Comparison of ENCODE assay signal across 9 mouse cellular contexts in genomic region chr7:142659181-142659681, GRCm38 (mm10). TPM values are rescaled to one million over a fixed set of nuclear protein-coding genes. Genes with fewer than 3 reads are reported as not detected.
DNase-seq lines count a peak whose midpoint lies in the region; ATAC-seq and TF ChIP-seq lines count a peak whose summit lies in the region.
"Had no signal": no experiment of that assay in that cellular context is flagged by ENCODE, and none has a peak within 500 bp of the region (broad histone marks: within the 10 kb centered on the region; RNA-seq: fewer than 3 reads in every experiment).

No protein-coding gene starts in this region.

- 1% methylated on average over 69 of the region's 70 CpGs for WGBS in heart, embryonic 10.5 days
- WGBS in heart, postnatal 0 days, result under 1% methylated on average over 40 of the region's 70 CpGs
- 2% methylated on average over 33 of the region's 70 CpGs for WGBS in liver, embryonic 12.5 days (ENCODE audit: insufficient replicate concordance)
- 2% methylated on average over 43 of the region's 70 CpGs for WGBS in neural tube, embryonic 15.5 days

- TF ChIP-seq POLR2A in brain, embryonic 14.5 days (IDR thresholded peaks at IDR 0.05; ENCODE audit: borderline replicate concordance, extremely low read depth, insufficient read depth, insufficient read length, poor library complexity, severe bottlenecking), result no peak

- peaks cover 27% of the 10 kb centered on the region for H3K36me3 ChIP-seq in heart, embryonic 10.5 days
- H3K36me3 ChIP-seq in heart, postnatal 0 days (replicated peaks; ENCODE audit: control insufficient read depth, insufficient read depth, low read length), result peaks cover 10% of the 10 kb centered on the region; the same call in 1 of the 2 replicates
- H3K36me3 ChIP-seq in liver, embryonic 12.5 days, result 0 out of 2 replicates have a peak, but pooled peaks cover 5% of the 10 kb centered on the region
- no peaks in the 10 kb centered on the region for H3K36me3 ChIP-seq in neural tube, embryonic 15.5 days

- peak; percentile 63 for ATAC-seq in heart, postnatal 0 days (ENCODE audit: insufficient read depth, low read depth)
- 0 out of 2 replicates have a peak, but pooled peaks have one; percentile 22 for ATAC-seq in liver, embryonic 12.5 days
- ATAC-seq in neural tube, embryonic 15.5 days (ENCODE audit: low FRiP score), result peak; percentile 45; the same call in 1 of the 2 replicates
- no peak for ATAC-seq in megakaryocyte progenitor cell, adult 5-6 weeks (replicated peaks; ENCODE audit: poor library complexity)

- H3K4me1 ChIP-seq in heart, embryonic 10.5 days, result peaks cover 44% of the 10 kb centered on the region
- H3K4me1 ChIP-seq in heart, postnatal 0 days (ENCODE audit: control insufficient read depth, insufficient read depth), result no peaks in the 10 kb centered on the region
- H3K4me1 ChIP-seq in liver, embryonic 12.5 days, result peaks cover 14% of the 10 kb centered on the region; the same call in 1 of the 2 replicates
- H3K4me1 ChIP-seq in neural tube, embryonic 15.5 days, result peaks cover 38% of the 10 kb centered on the region

- peak overlapping the region; percentile 99 for H3K27ac ChIP-seq in heart, embryonic 10.5 days
- H3K27ac ChIP-seq in heart, postnatal 0 days (ENCODE audit: low read depth), result peak overlapping the region; percentile 86
- H3K27ac ChIP-seq in liver, embryonic 12.5 days, result peak overlapping the region; percentile 79
- peak overlapping the region; percentile 48; the same call in 1 of the 2 replicates for H3K27ac ChIP-seq in neural tube, embryonic 15.5 days (replicated peaks)

- H3K4me3 ChIP-seq in heart, embryonic 10.5 days, result peak overlapping the region; percentile 83
- peak overlapping the region; percentile 63 for H3K4me3 ChIP-seq in heart, postnatal 0 days (ENCODE audit: low read depth, low read length)
- peak overlapping the region; percentile 45 for H3K4me3 ChIP-seq in liver, embryonic 12.5 days
- H3K4me3 ChIP-seq in neural tube, embryonic 15.5 days (replicated peaks), result peak overlapping the region; percentile 35

- TF ChIP-seq CTCF in brain, embryonic 14.5 days (IDR thresholded peaks at IDR 0.05; ENCODE audit: borderline replicate concordance, extremely low read depth, insufficient read depth, insufficient read length), result no peak
- TF ChIP-seq CTCF in heart, postnatal 0 days (IDR thresholded peaks at IDR 0.05; ENCODE audit: low read depth), result peak; percentile 3; the same call in 1 of the 2 replicates

- no peak for DNase-seq in heart, embryonic 10.5 days (ENCODE audit: low spot score)
- DNase-seq in heart, adult 18-20 months, result no peak
- peak; percentile 45 for DNase-seq in brain, embryonic 14.5 days (ENCODE audit: low read depth)
- DNase-seq in heart, postnatal 0 days (ENCODE audit: low spot score), result peak; percentile 55
- DNase-seq in cerebellum, postnatal 4 days (ENCODE audit: low spot score in 2 of 2), result no peak

- H3K9ac ChIP-seq in heart, postnatal 0 days (replicated peaks; ENCODE audit: low read depth, low read length), result peak overlapping the region; percentile 67
- peak overlapping the region; percentile 60 for H3K9ac ChIP-seq in liver, embryonic 12.5 days
- peak overlapping the region; percentile 32; the same call in 1 of the 2 replicates for H3K9ac ChIP-seq in neural tube, embryonic 15.5 days (replicated peaks)

- no peaks in the 10 kb centered on the region for H3K9me3 ChIP-seq in heart, embryonic 10.5 days
- H3K9me3 ChIP-seq in heart, postnatal 0 days (replicated peaks; ENCODE audit: control insufficient read depth, low read length), result no peaks in the 10 kb centered on the region
- no peaks in the 10 kb centered on the region for H3K9me3 ChIP-seq in liver, embryonic 12.5 days (replicated peaks)
- no peaks in the 10 kb centered on the region for H3K9me3 ChIP-seq in neural tube, embryonic 15.5 days (replicated peaks)

- no peak for TF ChIP-seq EP300 in heart, postnatal 0 days (IDR thresholded peaks at IDR 0.05; ENCODE audit: low read depth)

- peak overlapping the region; percentile 73 for H3K4me2 ChIP-seq in heart, postnatal 0 days (ENCODE audit: low read depth, low read length)
- H3K4me2 ChIP-seq in liver, embryonic 12.5 days, result peak overlapping the region; percentile 55
- peak overlapping the region; percentile 55 for H3K4me2 ChIP-seq in neural tube, embryonic 15.5 days

- H3K27me3 ChIP-seq in heart, embryonic 10.5 days (ENCODE audit: insufficient read depth, poor library complexity, severe bottlenecking), result peaks cover 100% of the 10 kb centered on the region
- H3K27me3 ChIP-seq in heart, postnatal 0 days (ENCODE audit: control insufficient read depth, insufficient read depth, low read length), result peaks cover 89% of the 10 kb centered on the region
- peaks cover 100% of the 10 kb centered on the region for H3K27me3 ChIP-seq in liver, embryonic 12.5 days (replicated peaks)
- peaks cover 95% of the 10 kb centered on the region for H3K27me3 ChIP-seq in neural tube, embryonic 15.5 days (replicated peaks)

RNA-seq across cellular contexts. Expression of gene Igf2, which starts 7.4 kb away (rescaled TPM):
- 962 and 991 TPM in 2 replicates for polyA plus RNA-seq in heart, embryonic 10.5 days (2016; fragmentation: Nextera tagmentation; extraction: Ambion mirVana)
- 10 to 100 TPM; 47.4 to 56.7 TPM for total RNA-seq in heart, adult 18-20 months (2021)
- 234 and 457 TPM in 2 replicates for polyA plus RNA-seq in brain, embryonic 14.5 days (2012; rRNA removed)
- 1,317 and 1,642 TPM in 2 replicates for total RNA-seq in heart, postnatal 0 days (2014; rRNA removed; ENCODE audit: low replicate concordance)
- 950 and 1,040 TPM in 2 replicates for polyA plus RNA-seq in heart, postnatal 0 days (2015; fragmentation: Nextera tagmentation; extraction: Ambion mirVana)
- 354 and 377 TPM in 2 replicates for polyA plus RNA-seq in liver, embryonic 12.5 days (2016; fragmentation: Nextera tagmentation; extraction: Ambion mirVana)
- 176 and 252 TPM in 2 replicates for polyA plus RNA-seq in neural tube, embryonic 15.5 days (2015; fragmentation: Nextera tagmentation; extraction: Ambion mirVana)
- total RNA-seq in megakaryocyte progenitor cell, adult 5-6 weeks (2015), result not detected in 2 replicates
- total RNA-seq in megakaryocyte progenitor cell, adult 5-6 weeks (2017), result not detected in 2 replicates

RNA-seq across cellular contexts. Expression of gene Gm49394, which starts 10.5 kb away (rescaled TPM):
- 0.17 and 0.34 TPM in 2 replicates for polyA plus RNA-seq in heart, embryonic 10.5 days (2016; fragmentation: Nextera tagmentation; extraction: Ambion mirVana)
- not detected for total RNA-seq in heart, adult 18-20 months (2021)
- 0.06 and 0.34 TPM in 2 replicates for polyA plus RNA-seq in brain, embryonic 14.5 days (2012; rRNA removed)
- total RNA-seq in heart, postnatal 0 days (2014; rRNA removed; ENCODE audit: low replicate concordance), result not detected in 2 replicates
- not detected in 2 replicates for polyA plus RNA-seq in heart, postnatal 0 days (2015; fragmentation: Nextera tagmentation; extraction: Ambion mirVana)
- not detected in 2 replicates for polyA plus RNA-seq in liver, embryonic 12.5 days (2016; fragmentation: Nextera tagmentation; extraction: Ambion mirVana)
- polyA plus RNA-seq in neural tube, embryonic 15.5 days (2015; fragmentation: Nextera tagmentation; extraction: Ambion mirVana), result 0.22 TPM in 1 of 2 replicates, not detected in the other
- total RNA-seq in megakaryocyte progenitor cell, adult 5-6 weeks (2015), result not detected in 2 replicates
- not detected in 2 replicates for total RNA-seq in megakaryocyte progenitor cell, adult 5-6 weeks (2017)
- polyA plus RNA-seq: large intestine, adult 2 months had no signal

Comparison
In these comparisons a context has a peak if more than half of its experiments do, and no peak if none do; other contexts are left out.
1. DNase-seq: peak in brain, embryonic 14.5 days (single experiment) and heart, postnatal 0 days (single experiment); none in heart, embryonic 10.5 days (single experiment), heart, adult 18-20 months (0 of 2) and cerebellum, postnatal 4 days (0 of 2).
2. H3K27ac ChIP-seq: peak in every context shown above with its lines; median percentile 99 in heart, embryonic 10.5 days; 86 in heart, postnatal 0 days; 79 in liver, embryonic 12.5 days; 48 in neural tube, embryonic 15.5 days.
3. Peak in every context shown above with its lines, with median percentiles within 50 percentile points of each other: H3K4me3 ChIP-seq, H3K4me2 ChIP-seq and H3K9ac ChIP-seq.